Mouse (Mus musculus): Measurements from ENCODE around the gene Pafah1b3. TPM values are rescaled to one million over a fixed set of nuclear protein-coding genes. Genes with fewer than 3 reads are reported as not detected.

The Pafah1b3 gene
- polyA plus RNA-seq, 1 experiment, result 62.9 TPM

DNA sequence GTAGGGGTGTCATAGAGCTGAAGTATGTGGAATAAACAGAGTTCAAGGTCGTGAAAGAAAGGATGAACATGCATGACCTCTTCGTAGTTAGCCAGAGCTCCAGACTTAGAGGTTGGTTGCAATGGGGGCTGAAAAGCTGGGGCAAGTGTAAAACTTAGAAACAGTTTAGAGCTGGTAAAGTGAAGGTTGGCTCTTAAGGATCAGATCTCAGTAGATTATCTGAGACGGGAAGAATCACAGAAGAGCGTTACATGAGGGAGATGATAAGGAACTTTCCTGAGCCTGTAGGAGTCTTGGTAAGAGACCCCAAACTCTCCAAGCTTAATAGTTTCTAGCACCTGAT lies 19.8 kb downstream of the Pafah1b3 start:
- H3K27ac ChIP-seq (ENCODE audit: insufficient read depth, low read length), result peak overlapping the region; percentile 48; the same call in 1 of the 2 replicates
- WGBS, result 7% methylated on average over 4 of the region's 4 CpGs

DNA sequence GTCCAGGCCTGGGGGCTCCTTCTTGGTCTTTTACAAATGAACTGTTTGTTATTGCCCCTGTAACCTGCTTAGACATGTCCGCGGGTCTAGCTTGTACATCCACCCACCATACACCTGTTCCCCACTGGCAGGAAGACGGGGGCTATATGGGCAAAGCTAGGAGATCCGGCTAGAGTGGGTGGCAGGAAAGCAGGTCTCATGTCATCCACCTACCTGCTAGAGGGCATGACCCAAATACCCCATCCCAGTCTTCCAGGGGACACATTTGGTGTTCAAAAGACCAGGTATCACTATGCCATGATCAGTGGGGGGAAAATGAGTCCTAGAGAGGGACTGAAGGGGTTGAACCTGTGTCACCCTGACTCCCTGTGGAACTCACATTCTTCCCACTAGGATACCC lies 20.4 kb downstream of the Pafah1b3 start:
- H3K27ac ChIP-seq (ENCODE audit: insufficient read depth, low read length), result 0 out of 2 replicates have a peak overlapping the region, but pooled peaks have one; percentile 2
- H3K4me1 ChIP-seq (ENCODE audit: control insufficient read depth, insufficient read depth, insufficient read length), result peaks cover 29% of the 10 kb centered on the region
- no peak for DNase-seq (ENCODE audit: low read depth in 1 of 2, low spot score in 2 of 2)
- TF ChIP-seq CTCF (IDR thresholded peaks at IDR 0.05; ENCODE audit: extremely low read depth, insufficient read depth, insufficient read length, insufficient replicate concordance) (no peak), POLR2A (IDR thresholded peaks at IDR 0.05; ENCODE audit: low read depth, low read length) (no peak)
- WGBS, result 75% methylated on average over 4 of the region's 4 CpGs
- no peak overlapping the region for H3K4me3 ChIP-seq (ENCODE audit: extremely low read depth, insufficient read depth, insufficient read length)
- H3K36me3 ChIP-seq (ENCODE audit: control insufficient read depth, insufficient read depth, low read length), result 0 out of 2 replicates have a peak, but pooled peaks cover 6% of the 10 kb centered on the region
- no peaks in the 10 kb centered on the region for H3K27me3 ChIP-seq (ENCODE audit: control insufficient read depth, insufficient read depth, low read length)

More for the DNA sequence above, 19.8 kb downstream of the Pafah1b3 start:
- H3K36me3 ChIP-seq (ENCODE audit: control insufficient read depth, insufficient read depth, low read length), result 0 out of 2 replicates have a peak, but pooled peaks cover 2% of the 10 kb centered on the region
- peaks cover 29% of the 10 kb centered on the region for H3K4me1 ChIP-seq (ENCODE audit: control insufficient read depth, insufficient read depth, insufficient read length)
- peak overlapping the region; percentile 75; the same call in 1 of the 2 replicates for H3K4me3 ChIP-seq (ENCODE audit: extremely low read depth, insufficient read depth, insufficient read length)
- no peak for TF ChIP-seq CTCF (IDR thresholded peaks at IDR 0.05; ENCODE audit: extremely low read depth, insufficient read depth, insufficient read length, insufficient replicate concordance)
- no peak for TF ChIP-seq POLR2A (IDR thresholded peaks at IDR 0.05; ENCODE audit: low read depth, low read length)
- H3K27me3 ChIP-seq (ENCODE audit: control insufficient read depth, insufficient read depth, low read length), result no peaks in the 10 kb centered on the region
- no peak for DNase-seq (ENCODE audit: low read depth in 1 of 2, low spot score in 2 of 2)

DNA sequence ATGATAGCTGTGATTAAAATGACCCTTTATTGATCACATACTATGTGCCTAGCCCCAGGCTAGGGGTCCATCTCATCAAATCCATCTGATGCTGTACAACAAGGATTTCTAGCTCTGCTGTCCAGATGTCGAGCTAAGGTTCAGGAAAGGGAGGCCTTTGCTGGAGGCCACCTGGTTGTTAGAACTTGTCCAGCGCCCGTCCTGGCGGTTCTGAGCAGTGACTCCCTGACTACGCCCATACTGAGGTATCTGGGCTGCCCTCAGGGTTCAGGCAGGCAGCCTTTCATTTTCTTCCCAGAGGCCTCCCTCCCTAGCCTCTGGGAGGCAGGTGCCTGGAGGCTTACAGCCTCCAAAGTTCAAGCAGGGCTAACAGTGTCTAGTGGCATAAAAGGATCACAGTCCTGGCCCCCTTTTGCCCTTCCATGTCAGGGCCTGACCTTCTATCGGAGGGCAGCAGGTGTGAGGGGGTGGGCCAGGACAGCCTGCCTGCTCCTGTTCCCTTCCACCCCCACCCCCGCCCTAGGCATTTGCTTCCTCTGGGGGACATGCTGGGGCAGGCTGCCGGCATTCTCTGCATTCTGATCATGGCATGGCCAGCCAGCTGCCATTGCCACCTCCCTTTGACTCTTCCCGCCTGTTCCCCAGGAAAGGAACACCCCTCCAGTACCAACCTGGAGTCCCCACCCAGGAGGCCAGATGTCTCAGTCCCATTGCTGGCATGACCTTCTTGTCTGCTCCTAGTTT lies 22.1 kb downstream of the Pafah1b3 start:
- Histone ChIP-seq H3K27me3 (ENCODE audit: control insufficient read depth, insufficient read depth, low read length) (no peaks in the 10 kb centered on the region), H3K4me3 (ENCODE audit: extremely low read depth, insufficient read depth, insufficient read length) (no peak overlapping the region), H3K4me1 (ENCODE audit: control insufficient read depth, insufficient read depth, insufficient read length) (peaks cover 30% of the 10 kb centered on the region), H3K36me3 (ENCODE audit: control insufficient read depth, insufficient read depth, low read length) (peaks cover 14% of the 10 kb centered on the region; the same call in 1 of the 2 replicates), H3K27ac (ENCODE audit: insufficient read depth, low read length) (no peak overlapping the region)
- no peak for DNase-seq (ENCODE audit: low read depth in 1 of 2, low spot score in 2 of 2)
- 89% methylated on average over 9 of the region's 9 CpGs for WGBS
- TF ChIP-seq POLR2A (IDR thresholded peaks at IDR 0.05; ENCODE audit: low read depth, low read length), result no peak
- no peak for TF ChIP-seq CTCF (IDR thresholded peaks at IDR 0.05; ENCODE audit: extremely low read depth, insufficient read depth, insufficient read length, insufficient replicate concordance)

DNA sequence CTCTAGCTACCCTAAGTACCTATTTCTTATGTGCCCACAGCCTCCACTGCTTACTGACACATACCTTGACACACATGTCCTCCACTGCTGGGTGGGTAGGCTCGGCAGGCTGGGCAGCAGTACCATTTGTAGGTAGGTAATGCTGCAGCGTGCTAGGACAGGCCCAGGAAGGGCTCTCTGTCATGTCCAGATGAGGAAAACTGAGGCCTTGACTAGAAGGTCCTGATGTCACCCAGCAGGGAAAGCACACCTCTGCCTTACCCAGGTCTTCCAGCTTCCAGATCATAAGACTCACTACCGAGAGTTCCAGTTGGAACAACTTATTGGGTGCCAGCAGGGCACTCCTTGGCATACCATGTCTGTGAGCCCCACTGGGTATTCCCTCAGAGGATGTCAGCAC lies 22.8 kb downstream of the Pafah1b3 start:
- 78% methylated on average over 3 of the region's 3 CpGs for WGBS
- Histone ChIP-seq H3K4me3 (ENCODE audit: extremely low read depth, insufficient read depth, insufficient read length) (no peak overlapping the region), H3K27me3 (ENCODE audit: control insufficient read depth, insufficient read depth, low read length) (no peaks in the 10 kb centered on the region), H3K27ac (ENCODE audit: insufficient read depth, low read length) (peak overlapping the region; percentile 19; the same call in 1 of the 2 replicates), H3K4me1 (ENCODE audit: control insufficient read depth, insufficient read depth, insufficient read length) (peaks cover 31% of the 10 kb centered on the region), H3K36me3 (ENCODE audit: control insufficient read depth, insufficient read depth, low read length) (peaks cover 14% of the 10 kb centered on the region; the same call in 1 of the 2 replicates)
- TF ChIP-seq CTCF (IDR thresholded peaks at IDR 0.05; ENCODE audit: extremely low read depth, insufficient read depth, insufficient read length, insufficient replicate concordance) (no peak), POLR2A (IDR thresholded peaks at IDR 0.05; ENCODE audit: low read depth, low read length) (no peak)
- DNase-seq (ENCODE audit: low read depth in 1 of 2, low spot score in 2 of 2), result no peak

DNA sequence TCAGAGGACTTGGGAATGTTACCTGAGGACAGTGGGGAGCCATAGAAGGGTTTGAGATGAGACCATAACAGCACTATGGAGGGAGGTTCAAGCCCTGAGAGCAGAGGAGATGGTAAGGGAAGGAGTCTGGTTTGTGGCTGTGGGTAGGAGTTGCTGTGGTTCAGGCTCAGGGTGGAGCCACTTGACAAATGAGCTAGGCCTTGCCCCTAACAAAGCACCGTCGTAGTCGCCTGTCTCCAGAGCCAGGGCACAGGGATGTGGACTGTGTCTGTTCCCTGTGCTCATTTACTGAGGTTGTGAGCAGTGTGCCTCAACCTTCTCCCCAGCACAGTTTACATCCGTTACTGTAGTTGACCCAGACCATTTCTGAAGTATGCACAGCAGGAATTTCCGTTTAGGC lies 23.2 kb downstream of the Pafah1b3 start:
- H3K4me1 ChIP-seq (ENCODE audit: control insufficient read depth, insufficient read depth, insufficient read length), result peaks cover 31% of the 10 kb centered on the region
- no peak for TF ChIP-seq CTCF (IDR thresholded peaks at IDR 0.05; ENCODE audit: extremely low read depth, insufficient read depth, insufficient read length, insufficient replicate concordance)
- TF ChIP-seq POLR2A (IDR thresholded peaks at IDR 0.05; ENCODE audit: low read depth, low read length), result no peak
- H3K36me3 ChIP-seq (ENCODE audit: control insufficient read depth, insufficient read depth, low read length), result peaks cover 14% of the 10 kb centered on the region; the same call in 1 of the 2 replicates
- peak overlapping the region; percentile 19 for H3K27ac ChIP-seq (ENCODE audit: insufficient read depth, low read length)
- H3K27me3 ChIP-seq (ENCODE audit: control insufficient read depth, insufficient read depth, low read length), result no peaks in the 10 kb centered on the region
- DNase-seq (ENCODE audit: low read depth in 1 of 2, low spot score in 2 of 2), result no peak
- WGBS, result 43% methylated on average over 5 of the region's 5 CpGs
- no peak overlapping the region for H3K4me3 ChIP-seq (ENCODE audit: extremely low read depth, insufficient read depth, insufficient read length)

DNA sequence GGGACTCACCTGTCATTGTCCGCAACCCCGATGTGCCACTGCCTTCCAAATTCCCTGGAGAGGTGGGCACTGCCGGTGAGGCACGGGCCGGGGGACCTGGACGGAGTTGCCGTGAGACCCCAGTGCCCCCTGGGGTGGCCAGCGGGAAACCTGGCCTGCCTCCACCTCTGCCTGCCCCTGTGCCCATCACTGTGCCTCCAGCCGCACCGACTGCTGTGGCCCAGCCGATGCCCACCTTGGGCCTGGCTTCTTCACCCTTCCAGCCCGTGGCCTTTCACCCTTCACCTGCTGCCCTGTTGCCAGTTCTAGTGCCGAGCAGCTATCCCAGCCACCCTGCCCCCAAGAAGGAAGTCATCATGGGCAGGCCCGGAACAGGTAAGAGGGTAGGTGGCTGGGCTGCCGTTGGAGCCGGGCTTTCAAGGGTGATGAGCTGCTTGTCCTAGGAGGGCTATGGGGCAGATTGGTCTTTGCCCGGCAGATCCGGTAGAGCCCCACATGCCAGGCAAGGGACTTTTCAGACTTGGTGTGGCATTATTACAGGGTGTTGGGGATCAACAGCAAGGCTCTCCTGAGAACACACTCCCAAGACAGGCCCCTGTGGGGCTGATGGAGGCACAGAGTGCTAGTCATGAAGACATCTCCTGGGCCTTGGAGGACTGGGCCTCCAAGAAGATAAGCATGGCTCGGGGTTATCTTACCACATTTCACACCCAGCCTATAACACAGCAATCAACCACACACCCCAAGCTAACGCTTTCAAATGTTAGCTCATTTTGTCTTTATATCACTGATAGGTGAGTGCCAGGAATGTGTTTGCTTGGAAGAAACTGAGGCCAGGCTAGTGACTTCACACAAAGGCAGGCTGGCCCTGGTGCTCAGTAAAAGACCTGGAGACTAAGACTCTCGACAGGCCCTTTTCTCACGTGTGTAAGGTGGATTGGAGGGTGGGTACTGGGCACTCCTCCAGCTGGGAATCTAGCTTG lies 24.2 kb downstream of the Pafah1b3 start:
- Histone ChIP-seq H3K27ac (ENCODE audit: insufficient read depth, low read length) (peak overlapping the region; percentile 23; the same call in 1 of the 2 replicates), H3K4me3 (ENCODE audit: extremely low read depth, insufficient read depth, insufficient read length) (no peak overlapping the region), H3K36me3 (ENCODE audit: control insufficient read depth, insufficient read depth, low read length) (peaks cover 14% of the 10 kb centered on the region; the same call in 1 of the 2 replicates), H3K4me1 (ENCODE audit: control insufficient read depth, insufficient read depth, insufficient read length) (peaks cover 31% of the 10 kb centered on the region), H3K27me3 (ENCODE audit: control insufficient read depth, insufficient read depth, low read length) (no peaks in the 10 kb centered on the region)
- no peak for DNase-seq (ENCODE audit: low read depth in 1 of 2, low spot score in 2 of 2)
- TF ChIP-seq CTCF (IDR thresholded peaks at IDR 0.05; ENCODE audit: extremely low read depth, insufficient read depth, insufficient read length, insufficient replicate concordance), result no peak
- no peak for TF ChIP-seq POLR2A (IDR thresholded peaks at IDR 0.05; ENCODE audit: low read depth, low read length)
- 89% methylated on average over 22 of the region's 22 CpGs for WGBS

Measured in spleen, adult 2 months (tissue).